Mouse (Mus musculus) left cerebral cortex, postnatal 14 days (tissue): ENCODE measurements around the gene Padi6. TPM values are rescaled to one million over a fixed set of nuclear protein-coding genes. Genes with fewer than 3 reads are reported as not detected.

ENCODE experiments used
- DNase-seq, 2 experiments: peaks; one replicate each; pipeline ENCODE4 v3.0.0; 2021 to 2022; ENCODE audit warnings: low spot score in 2 of 2, mixed read lengths in 1 of 2
- intact Hi-C: fragments of 180-260 bp; cut with DNase I; formaldehyde crosslinking; loops from one replicate; pipeline ENCODE4 v1.15.1; 2025
- total RNA-seq, 2 experiments: library from RNA; stranded (reverse); gene quantifications; 2 replicates each; pipeline ENCODE4 v1.2.3; 2021

Gene Padi6
- total RNA-seq, 2 experiments from 2014 or later = 0.55 to 0.77 TPM

- intact Hi-C loops = no loop called here
- DNase-seq = peak in 1 of 2 experiments; percentile 23
Measured at GRCm38 (mm10) chr4:140763158-140763557, 20.7 kb upstream of the Padi6 start.

GRCm38 (mm10) chr4:140761601-140762000 is 19.2 kb upstream of the Padi6 start:
- intact Hi-C loops = no loop called here
- DNase-seq = no peak

GRCm38 (mm10) chr4:140755811-140756210 is 13.4 kb upstream of the Padi6 start:
- no peak for DNase-seq
- intact Hi-C loops = no loop called here

- intact Hi-C loops = no loop called here
Measured at GRCm38 (mm10) chr4:140753366-140753765, 10.9 kb upstream of the Padi6 start.

GRCm38 (mm10) chr4:140750328-140750727 is 7.9 kb upstream of the Padi6 start:
- intact Hi-C loops = no loop called here
- DNase-seq = no peak

More at GRCm38 (mm10) chr4:140753366-140753765, 10.9 kb upstream of the Padi6 start:
- no peak for DNase-seq

GRCm38 (mm10) chr4:140747978-140748377 is 5.5 kb upstream of the Padi6 start:
- intact Hi-C loops = no loop called here
- DNase-seq = no peak

- DNase-seq = peak; percentile 45 to 70
- intact Hi-C loops = no loop called here
Measured at GRCm38 (mm10) chr4:140744654-140745053, 2.2 kb upstream of the Padi6 start.

- peak in 1 of 2 experiments; percentile 32 for DNase-seq
- intact Hi-C loops = no loop called here
Measured at GRCm38 (mm10) chr4:140743086-140743485, 643 bp upstream of the Padi6 start.

GRCm38 (mm10) chr4:140741401-140741800 is 1.0 kb downstream of the Padi6 start:
- intact Hi-C loops = no loop called here
- peak in 1 of 2 experiments; percentile 56 for DNase-seq

- intact Hi-C loops = no loop called here
- DNase-seq = no peak
Measured at GRCm38 (mm10) chr4:140740655-140741054, 1.8 kb downstream of the Padi6 start.

- intact Hi-C loops = no loop called here
- no peak for DNase-seq
Measured at GRCm38 (mm10) chr4:140732871-140733270, 9.6 kb downstream of the Padi6 start.

- intact Hi-C loops = no loop called here
- DNase-seq = no peak
Measured at GRCm38 (mm10) chr4:140731654-140732053, 10.8 kb downstream of the Padi6 start.

- intact Hi-C loops = no loop called here
- no peak for DNase-seq
Measured at GRCm38 (mm10) chr4:140726907-140727306, 15.5 kb downstream of the Padi6 start.

- DNase-seq = peak in 1 of 2 experiments; percentile 57
- intact Hi-C loops = loop anchor here (2.0 kb wide), 1 partner anchor 178 kb away; no protein-coding TSS in a partner anchor
Measured at GRCm38 (mm10) chr4:140724739-140725138, 17.7 kb downstream of the Padi6 start.

GRCm38 (mm10) chr4:140723801-140724200 is 18.6 kb downstream of the Padi6 start:
- DNase-seq = no peak
- intact Hi-C loops = loop anchor here (2.0 kb wide), 1 partner anchor 179 kb away; no protein-coding TSS in a partner anchor

- DNase-seq = no peak
- intact Hi-C loops = no loop called here
Measured at GRCm38 (mm10) chr4:140723192-140723591, 19.3 kb downstream of the Padi6 start.

GRCm38 (mm10) chr4:140722710-140723109 is 19.7 kb downstream of the Padi6 start:
- no peak for DNase-seq
- intact Hi-C loops = no loop called here

GRCm38 (mm10) chr4:140721968-140722490 is 20.4 kb downstream of the Padi6 start:
- no peak for DNase-seq
- intact Hi-C loops = no loop called here

- DNase-seq = no peak
- intact Hi-C loops = no loop called here
Measured at GRCm38 (mm10) chr4:140720091-140720490, 22.4 kb downstream of the Padi6 start.

- DNase-seq = no peak
- intact Hi-C loops = loop anchor here (5.0 kb wide), 1 partner anchor 239 kb away; no protein-coding TSS in a partner anchor
Measured at GRCm38 (mm10) chr4:140718436-140718835, 24.0 kb downstream of the Padi6 start.

- intact Hi-C loops = loop anchor here (5.0 kb wide), 1 partner anchor 240 kb away; no protein-coding TSS in a partner anchor
- DNase-seq = no peak
Measured at GRCm38 (mm10) chr4:140716994-140717393, 25.4 kb downstream of the Padi6 start.
